Mouse (Mus musculus): ENCODE measurements around the gene Wwc2.
A peak's percentile ranks its signal among the peaks of the same experiment; 100 is the strongest.

Wwc2 gene

DNA sequence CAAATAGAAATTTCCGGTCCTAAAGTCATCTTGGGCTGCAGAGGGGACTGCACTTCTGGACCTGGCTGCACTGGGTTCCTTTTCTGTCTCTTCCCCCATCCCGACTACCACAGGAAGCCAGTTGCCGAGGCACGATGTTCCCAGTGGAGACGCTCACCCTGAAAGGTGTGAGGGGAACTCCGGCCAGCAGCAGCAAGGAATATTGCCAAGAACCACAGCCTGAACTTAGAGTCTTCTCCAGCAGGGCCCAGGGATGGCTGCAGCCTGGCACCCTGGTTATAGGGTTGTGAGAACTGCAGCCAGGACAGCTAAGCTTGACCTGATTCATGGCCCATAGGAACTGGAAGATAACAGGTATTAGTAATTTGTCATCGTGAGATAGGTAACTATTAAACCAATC, 86.7 kb downstream of the Wwc2 start:
- no peak for DNase-seq (ENCODE audit: low read depth)

DNA sequence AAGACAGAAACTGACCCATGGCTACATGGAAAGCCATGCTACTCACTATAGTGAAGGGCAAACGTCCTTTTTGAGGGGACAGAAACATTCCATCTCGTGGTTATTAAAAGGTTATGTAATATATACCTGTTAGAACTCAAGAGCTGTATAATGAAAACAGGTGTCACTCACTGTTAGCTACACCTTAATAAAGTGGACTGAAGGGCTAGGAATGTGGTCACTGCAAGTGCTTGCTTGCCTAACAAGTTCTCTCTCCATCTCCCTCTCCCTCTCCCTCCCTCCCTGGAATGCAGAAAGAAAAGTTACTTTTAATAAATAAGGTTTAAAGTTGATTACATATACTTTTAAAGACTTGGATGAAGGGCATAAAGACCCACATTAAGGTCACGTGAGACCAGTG, 88.0 kb downstream of the Wwc2 start:
- DNase-seq (ENCODE audit: low read depth) = no peak

DNA sequence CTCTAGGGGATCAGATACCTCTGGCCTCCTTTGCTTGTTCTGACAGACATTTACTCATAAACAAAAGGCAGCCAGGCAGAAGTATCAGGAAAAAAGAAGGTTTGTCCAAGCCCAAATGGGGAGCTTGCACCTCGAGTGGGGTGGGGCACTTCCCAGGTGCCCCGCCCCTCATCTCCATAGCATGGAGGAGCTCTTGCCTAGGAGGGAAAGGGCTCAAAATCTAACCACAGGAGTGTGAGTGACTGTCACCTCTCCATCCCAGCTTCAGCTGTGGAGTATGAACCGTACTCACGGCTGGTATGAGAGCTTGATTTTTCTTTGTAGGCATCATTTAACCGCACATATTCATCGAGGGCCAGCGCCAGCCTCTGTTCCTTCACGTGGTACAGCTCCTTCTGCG, 90.4 kb downstream of the Wwc2 start:
- no peak for DNase-seq (ENCODE audit: low read depth)

DNA sequence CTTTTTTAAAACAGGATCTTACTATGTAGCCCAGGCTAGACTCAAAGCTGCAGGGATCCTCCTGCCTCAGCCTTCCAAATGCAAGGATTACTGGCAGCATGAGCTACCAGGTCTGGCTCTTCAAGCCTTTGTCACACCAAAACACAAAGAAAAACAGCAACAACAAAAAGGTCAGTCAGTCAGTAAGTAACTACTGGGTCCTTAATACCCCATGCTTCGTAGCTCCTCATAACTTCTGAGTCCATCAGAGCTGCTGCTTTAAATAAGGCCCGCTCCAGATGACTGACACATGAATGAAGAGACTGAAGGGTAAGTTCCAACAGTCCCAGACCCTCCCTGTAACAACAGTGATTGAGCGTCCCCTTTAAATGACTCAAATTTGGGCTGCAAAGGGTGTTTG, 90.8 kb downstream of the Wwc2 start:
- no peak for DNase-seq (ENCODE audit: low read depth)

DNA sequence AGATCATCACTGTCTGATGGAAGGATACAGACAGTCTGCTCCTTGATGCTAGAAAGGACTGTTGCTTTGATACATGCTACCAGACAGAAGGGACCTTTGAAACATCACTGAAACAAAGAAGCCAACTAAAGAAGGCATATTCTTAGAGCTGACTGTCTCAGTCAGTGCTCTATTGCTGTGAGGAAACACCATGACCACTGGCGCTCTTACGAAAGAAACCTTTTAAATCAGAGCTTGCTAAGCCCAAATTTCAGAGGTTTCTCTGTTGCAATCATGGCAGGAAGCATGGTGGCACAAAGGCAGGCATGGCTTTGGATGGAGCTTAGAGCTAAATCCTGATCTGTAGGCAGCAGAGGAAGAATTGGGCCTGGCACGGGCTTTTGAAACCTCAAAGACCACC, 98.3 kb downstream of the Wwc2 start:
- no peak for DNase-seq (ENCODE audit: low read depth)

DNA sequence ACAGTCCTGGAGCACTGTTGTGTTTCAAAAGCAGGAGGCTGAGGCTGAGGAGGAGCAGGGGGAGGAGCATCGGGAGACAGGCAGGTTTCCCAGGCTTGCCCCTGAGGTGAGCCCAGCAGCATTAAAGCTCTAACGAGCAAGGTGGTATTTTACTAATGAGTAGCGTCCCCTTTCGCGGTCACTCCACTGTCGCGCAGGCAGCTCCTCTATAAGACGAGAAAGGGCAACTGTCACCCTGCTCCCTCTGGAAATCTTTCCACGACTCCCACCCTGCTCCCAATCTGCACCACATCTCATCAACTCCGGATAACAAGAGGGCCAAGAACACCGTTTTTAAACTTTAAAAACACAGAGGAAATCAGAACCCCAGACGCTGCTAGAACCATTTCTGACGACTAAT, 99.1 kb downstream of the Wwc2 start:
- no peak for DNase-seq (ENCODE audit: low read depth)

DNA sequence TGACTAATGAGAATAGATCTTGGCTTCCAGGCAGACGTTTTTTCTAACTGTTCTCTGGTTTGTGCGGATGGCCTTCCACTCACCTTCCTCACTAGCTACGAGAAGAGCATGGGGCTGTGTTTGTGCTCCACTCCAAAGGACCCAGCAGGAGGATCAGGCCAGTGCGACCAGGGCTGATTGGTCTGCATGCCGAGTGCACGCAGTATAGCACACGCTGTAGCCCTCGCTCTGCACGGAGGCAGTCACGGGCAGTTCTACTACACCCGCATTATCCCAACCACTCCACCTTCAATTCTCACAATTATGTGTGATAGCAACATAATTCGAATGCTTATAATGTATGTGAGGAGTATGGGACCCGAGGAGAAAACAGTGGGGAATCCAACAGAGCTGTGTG, 99.9 kb downstream of the Wwc2 start:
- DNase-seq (ENCODE audit: low read depth) = no peak

DNA sequence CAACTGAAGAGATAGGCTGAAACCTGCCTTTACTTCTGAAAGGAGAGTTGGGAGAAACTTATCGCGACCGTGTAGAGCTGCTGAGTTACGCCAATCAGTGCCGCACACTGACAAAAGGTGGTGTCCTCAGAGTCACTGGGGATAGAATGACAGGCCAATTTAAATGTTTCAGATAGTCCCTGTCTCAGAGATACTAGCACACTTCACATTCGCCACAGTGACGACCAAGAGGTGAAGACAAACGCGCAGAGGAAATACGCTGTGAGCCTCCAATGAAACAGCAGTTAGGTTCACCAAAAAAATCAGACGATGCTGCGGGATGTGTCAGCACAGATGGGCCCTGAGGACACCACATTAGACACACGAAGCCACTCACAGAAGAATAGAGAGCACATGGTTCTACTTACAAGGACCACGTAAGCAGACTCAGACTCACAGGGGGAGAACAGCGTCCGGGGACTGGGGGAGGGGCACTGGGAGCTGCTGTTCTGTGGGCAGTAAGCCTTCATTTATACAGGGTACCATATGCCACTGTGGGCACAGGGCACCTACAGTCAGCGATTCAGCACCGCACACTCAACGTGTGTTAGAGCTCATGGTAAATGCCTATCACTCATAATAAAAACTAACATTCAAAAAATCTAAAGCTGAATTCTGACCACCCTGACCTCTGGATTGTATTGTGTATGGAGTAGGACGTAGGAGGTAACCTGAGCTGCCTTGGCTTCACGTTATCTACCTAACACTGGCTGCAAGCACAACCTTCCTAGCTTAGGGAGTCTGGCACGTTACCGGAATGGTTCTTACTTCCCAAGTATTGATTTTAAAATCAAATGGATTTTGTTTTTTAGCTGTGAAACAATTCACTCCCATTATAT, 100.5 kb downstream of the Wwc2 start:
- DNase-seq (ENCODE audit: low read depth) = no peak

DNA sequence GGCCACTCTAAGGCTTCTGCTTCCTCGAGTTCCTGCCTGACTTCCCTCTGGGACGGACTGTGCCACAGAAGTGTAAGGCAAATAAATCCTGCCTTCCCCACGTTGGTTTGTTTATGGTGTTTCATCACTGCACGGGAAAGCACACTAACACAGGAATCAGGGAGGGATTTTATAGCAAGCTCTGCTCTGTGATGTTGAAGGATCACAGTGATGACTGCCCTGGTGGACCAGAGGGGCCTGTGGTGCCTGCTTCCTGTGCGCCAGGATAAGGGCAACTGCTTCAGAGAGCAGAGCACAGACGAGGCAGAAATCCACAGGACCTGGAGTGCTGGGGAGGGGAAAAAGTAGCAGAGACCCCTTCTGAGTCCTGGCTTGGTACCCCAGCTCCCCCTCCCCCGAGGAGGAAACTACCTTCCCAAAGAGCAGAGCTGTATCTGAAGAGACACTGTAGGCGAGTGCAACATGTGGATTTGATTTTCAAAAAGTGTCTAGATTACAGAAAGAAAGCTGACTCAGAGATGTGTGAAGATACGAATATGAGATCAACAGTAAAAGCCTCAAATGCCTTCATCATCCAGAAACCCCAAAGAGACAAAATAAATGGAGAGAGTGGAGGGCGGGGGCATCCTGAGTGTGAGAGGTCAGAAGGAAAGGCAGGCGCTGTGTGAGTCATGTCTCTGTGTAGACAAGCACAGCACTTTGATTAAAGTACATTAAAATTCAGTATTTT, 101.7 kb downstream of the Wwc2 start:
- DNase-seq (ENCODE audit: low read depth) = no peak

DNA sequence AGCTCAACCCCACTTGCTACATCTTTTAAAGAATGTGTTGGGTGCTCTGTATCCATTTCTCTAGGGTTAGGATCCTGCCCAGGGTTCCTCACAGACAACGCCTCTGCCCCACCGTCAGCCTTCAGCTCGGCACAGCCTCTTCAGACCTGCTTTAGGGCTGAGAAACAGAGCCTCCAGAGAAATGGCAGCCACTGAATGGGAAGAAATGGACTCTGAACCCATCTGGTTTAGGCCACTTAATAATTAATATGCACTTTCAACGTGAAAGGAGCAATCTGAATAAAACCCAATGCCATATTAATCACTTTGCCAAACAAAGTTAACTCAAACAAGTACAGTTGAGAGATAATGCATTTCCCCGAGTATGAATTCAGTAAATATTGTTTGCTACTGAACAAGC, 106.4 kb downstream of the Wwc2 start:
- DNase-seq (ENCODE audit: low read depth) = no peak

DNA sequence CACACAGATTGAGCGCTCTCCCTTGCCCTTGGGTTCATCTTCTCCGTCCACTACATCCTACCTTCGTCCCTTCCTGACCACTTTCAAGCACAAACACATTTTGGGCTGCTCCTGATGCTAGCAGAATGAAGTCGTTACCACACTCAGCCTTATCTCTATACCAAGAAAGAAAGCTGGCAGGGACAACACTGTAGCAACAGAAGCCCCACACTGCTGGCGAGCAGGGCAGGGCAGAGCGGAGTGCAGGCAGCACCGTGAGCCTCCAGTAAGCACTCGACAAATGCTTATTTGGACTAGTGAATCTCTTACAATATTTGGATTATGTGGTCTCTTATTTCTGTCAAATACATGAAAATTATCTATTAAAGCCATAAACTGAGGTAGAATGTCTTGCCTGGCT, 107.0 kb downstream of the Wwc2 start:
- no peak for DNase-seq (ENCODE audit: low read depth)

DNA sequence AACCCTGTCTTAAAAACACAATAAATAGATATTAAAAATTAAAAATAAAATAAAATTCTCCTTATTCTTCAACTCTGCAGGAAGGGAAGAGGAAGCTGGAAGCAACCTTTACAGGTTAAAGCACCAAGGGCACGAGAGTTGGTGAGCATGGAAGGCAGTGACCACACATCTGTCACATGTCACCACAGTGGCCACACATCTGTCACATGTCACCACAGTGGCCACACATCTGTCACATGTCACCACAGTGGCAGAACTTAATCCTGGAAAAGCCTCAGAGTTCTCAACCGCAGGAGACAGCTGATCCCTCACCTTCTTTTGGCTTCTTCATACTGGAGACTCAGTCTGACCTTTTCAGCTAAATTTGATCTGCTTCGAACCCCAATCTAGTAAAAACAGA, 112.2 kb downstream of the Wwc2 start:
- DNase-seq (ENCODE audit: low read depth) = no peak

DNA sequence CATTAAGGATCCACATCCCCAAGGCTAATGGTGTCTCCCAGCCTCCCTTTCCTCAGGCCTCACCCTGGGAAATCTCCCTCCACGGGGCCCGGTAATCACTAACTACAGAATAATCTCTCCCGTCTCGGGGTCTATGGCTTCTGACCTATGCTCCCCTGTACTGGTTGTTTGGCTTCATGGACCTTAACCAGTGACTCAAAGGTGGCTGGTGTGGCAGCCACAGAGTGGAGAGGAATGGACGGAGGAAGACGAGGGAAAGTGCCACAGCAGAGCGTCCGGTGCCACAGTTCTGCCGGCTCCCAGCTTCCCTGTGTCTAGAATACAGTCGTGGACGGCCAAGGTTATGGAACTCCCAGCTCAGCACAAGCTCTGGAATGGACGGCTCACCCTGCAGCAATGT, 114.9 kb downstream of the Wwc2 start:
- no peak for DNase-seq (ENCODE audit: low read depth)

DNA sequence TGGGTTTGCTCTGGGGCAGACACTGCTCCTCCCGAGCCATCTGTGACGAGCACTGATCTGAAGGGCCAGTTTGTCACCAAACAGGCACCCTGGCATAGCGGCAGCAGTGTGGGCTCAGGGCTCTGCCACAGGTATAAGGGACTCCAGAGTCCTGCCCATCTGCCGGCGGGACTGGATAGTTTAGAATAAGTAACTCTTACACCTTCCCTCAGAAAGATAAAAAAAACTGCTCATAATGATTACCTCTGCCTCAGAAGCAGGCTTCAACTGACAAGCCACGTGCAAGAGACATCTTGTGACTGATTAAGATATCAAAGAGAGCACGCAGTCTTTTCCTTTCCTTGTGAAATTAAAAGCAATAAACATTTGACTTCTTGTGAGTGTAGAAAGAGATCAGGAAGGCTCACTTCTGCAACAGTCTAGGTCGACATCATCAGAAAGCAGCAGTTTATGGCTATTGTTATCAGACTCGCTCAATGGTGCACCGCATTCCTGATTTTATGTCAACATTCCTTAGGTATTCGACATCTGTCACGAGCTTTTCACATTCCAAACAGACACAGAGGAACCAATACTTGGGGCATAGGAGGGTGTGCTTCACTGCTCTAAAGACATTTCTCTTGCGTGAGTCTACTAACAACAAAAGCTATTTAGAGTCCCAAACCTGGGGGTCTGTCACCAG, 116.1 kb downstream of the Wwc2 start:
- DNase-seq (ENCODE audit: low read depth) = no peak

DNA sequence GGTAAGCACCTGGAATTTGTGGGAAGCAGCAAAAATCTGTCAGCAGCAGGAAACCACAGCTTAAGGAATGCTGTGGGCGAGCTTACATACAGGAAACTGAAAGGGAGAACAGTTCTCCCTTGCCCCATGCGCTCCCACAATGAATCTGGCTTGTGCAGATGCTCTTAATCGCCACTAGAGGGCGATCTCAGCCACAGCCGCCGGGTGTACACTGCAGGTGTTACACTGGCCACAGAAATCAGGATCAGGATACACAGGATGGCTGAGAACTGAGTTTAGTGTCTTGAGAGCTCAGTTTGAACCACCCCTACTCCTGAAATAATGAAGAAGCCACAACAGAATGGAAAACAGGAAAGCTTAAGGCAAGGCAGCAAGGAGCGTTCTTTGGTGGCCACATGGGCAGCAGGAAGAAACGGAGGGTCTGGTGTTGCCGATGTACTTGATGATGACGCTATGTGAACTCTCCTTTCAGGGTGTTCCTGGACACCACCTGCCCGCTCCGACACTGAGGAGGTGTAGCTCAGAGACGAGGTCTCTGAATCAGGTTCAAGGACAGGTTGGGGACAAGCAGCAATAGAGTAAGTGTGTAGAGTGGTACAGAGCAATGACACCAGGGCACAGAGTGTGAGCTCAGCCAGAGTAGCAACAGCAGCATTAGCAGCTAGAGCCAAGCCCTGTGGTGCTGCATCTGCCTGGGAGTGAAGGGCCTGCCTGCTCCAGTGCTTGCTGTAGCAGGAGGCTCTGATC, 118.2 kb downstream of the Wwc2 start:
- no peak for DNase-seq (ENCODE audit: low read depth)

DNA sequence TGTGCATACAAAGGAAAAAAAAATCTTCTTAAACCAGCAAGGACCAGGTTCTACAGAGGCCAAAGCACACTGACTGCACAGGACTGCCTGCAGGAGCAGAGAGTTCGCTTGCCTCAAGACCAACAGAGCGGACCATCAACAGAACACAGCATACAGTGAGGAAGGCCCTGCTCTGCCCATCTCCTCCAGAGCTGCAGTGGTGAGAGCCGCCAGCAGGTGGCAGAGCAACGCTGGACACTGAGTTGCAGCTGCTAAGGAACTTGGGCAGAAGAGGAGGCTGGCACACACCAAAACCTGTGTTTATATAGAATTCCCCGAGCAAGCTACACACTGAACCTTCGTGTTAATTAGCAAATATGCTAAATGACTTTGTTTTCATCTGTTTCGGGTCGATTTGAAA, 123.7 kb downstream of the Wwc2 start:
- DNase-seq (ENCODE audit: low read depth) = peak; percentile 41

DNA sequence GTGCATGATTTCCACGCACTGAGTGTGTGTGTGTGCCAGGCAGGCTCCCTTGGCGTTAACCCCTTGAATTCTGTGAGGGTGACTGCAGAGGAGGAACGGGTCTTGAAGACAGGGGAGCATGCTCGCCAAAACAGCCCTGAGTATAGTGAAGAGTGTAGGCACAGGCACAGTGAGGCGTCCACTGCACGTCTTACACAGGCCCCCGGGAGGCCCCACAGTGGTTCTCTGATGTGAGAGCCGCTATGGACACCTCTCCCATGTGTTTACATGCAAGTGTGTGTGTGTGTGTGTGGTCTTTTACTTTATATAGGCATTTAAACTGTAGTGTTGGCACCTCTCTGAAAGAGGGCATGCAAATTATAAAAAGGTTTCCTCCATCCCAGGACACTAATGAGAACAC, 124.2 kb downstream of the Wwc2 start:
- no peak for DNase-seq (ENCODE audit: low read depth)

DNA sequence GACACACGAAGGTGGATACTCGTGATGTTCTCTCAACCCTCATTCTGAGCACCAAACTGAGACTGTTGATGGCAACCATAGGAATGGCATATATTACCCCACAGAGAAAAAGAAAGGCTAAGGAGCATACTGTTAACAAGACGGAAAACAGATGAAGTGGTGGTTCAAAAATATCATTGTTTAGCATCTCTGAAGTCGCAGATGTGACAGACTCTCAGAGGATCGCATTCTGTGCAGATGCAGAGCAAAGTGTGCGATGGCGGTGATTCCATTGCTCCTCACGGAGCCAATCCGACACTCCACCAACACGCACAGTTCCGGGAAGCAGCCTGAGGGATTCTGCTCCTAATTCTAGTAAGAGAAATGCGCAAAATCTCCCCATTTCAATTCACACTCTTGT, 131.5 kb downstream of the Wwc2 start:
- no peak for DNase-seq (ENCODE audit: low read depth)

DNA sequence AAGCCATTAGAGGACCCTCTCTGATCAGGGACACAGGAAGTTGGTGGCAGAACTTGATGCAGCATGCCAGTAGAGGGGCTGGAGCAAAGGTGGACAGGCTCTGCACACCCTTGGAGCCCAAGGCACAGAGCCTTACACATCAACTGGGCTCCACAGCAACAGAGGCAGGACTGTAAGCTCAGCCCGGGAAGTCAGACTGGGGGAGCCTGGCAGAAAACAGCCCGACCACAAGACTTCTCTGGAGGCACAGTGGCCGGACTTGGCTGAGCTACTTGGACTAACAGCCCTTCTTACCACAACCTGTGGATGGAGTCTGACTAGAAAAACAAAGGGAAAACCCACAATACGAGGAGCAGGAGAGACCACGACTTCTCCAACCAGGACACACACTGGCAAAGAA, 137.4 kb downstream of the Wwc2 start:
- DNase-seq (ENCODE audit: low read depth) = no peak

DNA sequence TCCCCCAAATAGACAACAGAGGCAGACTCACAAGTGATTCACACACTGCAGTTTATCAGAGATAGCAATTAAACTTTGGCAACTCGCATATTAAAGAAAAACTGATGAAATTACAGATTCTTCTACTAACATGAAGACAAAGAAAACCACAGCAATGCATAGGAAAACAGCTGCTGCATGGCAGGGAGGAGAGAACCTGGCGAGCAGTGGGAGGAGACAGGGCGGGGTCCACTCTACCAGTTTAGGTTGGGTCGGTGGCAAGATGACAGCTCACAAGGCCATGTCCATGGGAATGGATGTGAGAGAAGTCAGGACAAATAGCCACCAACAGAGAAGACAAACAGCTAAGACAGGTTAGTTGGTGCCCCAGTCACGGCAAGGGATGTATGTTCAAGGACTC, 138.0 kb downstream of the Wwc2 start:
- no peak for DNase-seq (ENCODE audit: low read depth)

DNA sequence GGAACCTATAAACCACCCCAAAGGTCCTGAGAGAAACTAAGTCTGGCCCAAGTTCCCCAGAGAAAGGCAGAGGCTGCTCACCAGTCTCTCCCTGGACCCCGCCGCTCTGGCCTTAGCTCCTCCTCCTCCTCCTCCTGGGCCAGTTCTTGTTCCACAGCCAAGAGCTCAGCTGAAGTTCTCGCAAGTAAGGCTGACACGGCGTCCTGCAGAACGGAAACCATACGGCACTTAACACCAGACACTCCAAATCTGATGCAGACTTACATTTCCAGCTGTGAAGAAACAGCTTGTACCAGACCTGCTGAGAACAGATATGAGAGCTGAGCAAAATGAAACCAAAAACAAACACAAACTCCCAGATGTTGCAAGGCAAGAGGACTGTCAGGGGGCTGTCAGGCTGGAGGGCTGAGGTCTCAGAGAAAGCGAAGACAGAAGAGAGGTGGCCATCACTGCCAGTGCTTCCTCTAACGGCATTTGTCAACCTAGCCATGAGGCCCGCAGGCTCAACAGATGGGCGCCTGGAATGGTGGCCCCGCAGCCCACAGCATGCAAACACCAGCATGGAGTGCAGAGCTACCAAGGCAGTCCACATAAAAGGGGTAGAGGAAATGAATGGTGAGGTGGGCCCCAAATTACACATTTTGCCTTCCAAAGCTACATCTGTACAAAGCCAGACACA, 138.8 kb downstream of the Wwc2 start:
- no peak for DNase-seq (ENCODE audit: low read depth)

DNA sequence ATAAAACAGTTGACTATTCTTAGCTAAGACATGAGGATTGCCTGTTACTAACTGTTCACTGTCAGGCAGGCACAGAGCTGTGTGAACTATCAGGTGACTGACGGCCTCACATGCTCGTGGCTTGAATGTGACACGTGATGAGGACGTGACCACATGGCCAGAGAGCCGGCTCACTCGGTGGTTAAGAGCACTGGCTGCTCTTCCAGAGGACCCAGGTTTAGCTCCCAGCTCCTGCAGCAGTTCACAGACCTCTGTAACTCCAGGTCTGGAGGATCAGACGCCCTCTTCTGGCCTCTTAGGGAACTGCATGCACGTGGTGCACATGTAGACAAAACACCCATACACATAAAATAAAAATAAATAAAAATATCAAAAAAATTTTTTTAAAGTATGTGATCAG, 140.9 kb downstream of the Wwc2 start:
- DNase-seq (ENCODE audit: low read depth) = no peak
